Comparison of ENCODE assay signal across 7 mouse cellular contexts in genomic region chr2:167298729-167299705, GRCm38 (mm10). TPM values are rescaled to one million over a fixed set of nuclear protein-coding genes. Genes with fewer than 3 reads are reported as not detected.
A peak's percentile ranks its signal among the peaks of the same experiment; 100 is the strongest.
DNase-seq lines count a peak whose midpoint lies in the region; ATAC-seq and TF ChIP-seq lines count a peak whose summit lies in the region.

No protein-coding gene starts in this region.

- no peaks in the 10 kb centered on the region for H3K9me3 ChIP-seq in forebrain, embryonic 10.5 days
- no peaks in the 10 kb centered on the region for H3K9me3 ChIP-seq in hindbrain, embryonic 12.5 days (replicated peaks)
- no peaks in the 10 kb centered on the region for H3K9me3 ChIP-seq in midbrain, postnatal 0 days (ENCODE audit: low read length)

- TF ChIP-seq CTCF in midbrain, postnatal 0 days (IDR thresholded peaks at IDR 0.05) = no peak

- H3K9ac ChIP-seq in hindbrain, embryonic 12.5 days = no peak overlapping the region
- no peak overlapping the region for H3K9ac ChIP-seq in midbrain, postnatal 0 days (replicated peaks; ENCODE audit: low read length, poor library complexity, severe bottlenecking)

- H3K27me3 ChIP-seq in forebrain, embryonic 10.5 days (ENCODE audit: poor library complexity, severe bottlenecking) = no peaks in the 10 kb centered on the region
- no peaks in the 10 kb centered on the region for H3K27me3 ChIP-seq in hindbrain, embryonic 12.5 days
- no peaks in the 10 kb centered on the region for H3K27me3 ChIP-seq in midbrain, postnatal 0 days (ENCODE audit: insufficient read depth, low read length)

- peak overlapping the region; percentile 74 for H3K27ac ChIP-seq in forebrain, embryonic 10.5 days
- peak overlapping the region; percentile 68 for H3K27ac ChIP-seq in hindbrain, embryonic 12.5 days
- H3K27ac ChIP-seq in midbrain, postnatal 0 days (ENCODE audit: low read depth, low read length) = 0 out of 2 replicates have a peak overlapping the region, but pooled peaks have one; percentile 18

- DNase-seq in Muller cell, postnatal 12 days (ENCODE audit: inconsistent ontology term) = peak; percentile 46
- DNase-seq in adrenal gland, adult 18-20 months (ENCODE audit: low spot score in 2 of 2) = peak; percentile 26 to 27
- no peak for DNase-seq in forebrain, embryonic 10.5 days (ENCODE audit: extremely low spot score, low spot score)
- DNase-seq in layer of hippocampus, postnatal 36 days = peak; percentile 62 to 67
- DNase-seq in midbrain, postnatal 0 days (ENCODE audit: low spot score) = peak; percentile 62
- DNase-seq in thymus, postnatal 4 days = peak; percentile 66

- H3K4me2 ChIP-seq in hindbrain, embryonic 12.5 days (replicated peaks) = no peak overlapping the region
- H3K4me2 ChIP-seq in midbrain, postnatal 0 days (ENCODE audit: low read depth, low read length, poor library complexity, severe bottlenecking) = no peak overlapping the region

- peak; percentile 62 for ATAC-seq in hindbrain, embryonic 12.5 days (ENCODE audit: low FRiP score)
- no peak for ATAC-seq in midbrain, postnatal 0 days (ENCODE audit: low FRiP score)

- peaks cover 49% of the 10 kb centered on the region for H3K36me3 ChIP-seq in forebrain, embryonic 10.5 days (replicated peaks)
- H3K36me3 ChIP-seq in hindbrain, embryonic 12.5 days = peaks cover 16% of the 10 kb centered on the region
- peaks cover 43% of the 10 kb centered on the region for H3K36me3 ChIP-seq in midbrain, postnatal 0 days (ENCODE audit: insufficient read depth, low read length)

- peaks cover 41% of the 10 kb centered on the region for H3K4me1 ChIP-seq in forebrain, embryonic 10.5 days
- peaks cover 25% of the 10 kb centered on the region for H3K4me1 ChIP-seq in hindbrain, embryonic 12.5 days
- H3K4me1 ChIP-seq in midbrain, postnatal 0 days (ENCODE audit: insufficient read depth, low read length) = no peaks in the 10 kb centered on the region

- H3K4me3 ChIP-seq in forebrain, embryonic 10.5 days = no peak overlapping the region
- no peak overlapping the region for H3K4me3 ChIP-seq in hindbrain, embryonic 12.5 days
- H3K4me3 ChIP-seq in midbrain, postnatal 0 days (ENCODE audit: low read depth, low read length) = no peak overlapping the region

- 87% methylated on average over 27 of the region's 27 CpGs for WGBS in forebrain, embryonic 10.5 days
- WGBS in hindbrain, embryonic 12.5 days = 57% methylated on average over 27 of the region's 27 CpGs
- 82% methylated on average over 27 of the region's 27 CpGs for WGBS in midbrain, postnatal 0 days

RNA-seq across cellular contexts. Expression of gene B4galt5, which starts 50.0 kb away (rescaled TPM):
- 100 to 1,000 TPM in 1 of 2 experiments, 10 to 100 TPM in 1; 74.7 to 123 TPM for total RNA-seq in adrenal gland, adult 18-20 months (2021)
- polyA plus RNA-seq in forebrain, embryonic 10.5 days (2016; fragmentation: Nextera tagmentation; extraction: Ambion mirVana) = 6.0 and 7.3 TPM in 2 replicates
- 19.3 and 20.2 TPM in 2 replicates for polyA plus RNA-seq in hindbrain, embryonic 12.5 days (2016; fragmentation: Nextera tagmentation; extraction: Ambion mirVana)
- total RNA-seq in layer of hippocampus, postnatal 36 days (2021) = 10 to 100 TPM; 44.2 to 49.7 TPM
- total RNA-seq in midbrain, postnatal 0 days (2014; rRNA removed) = 64.1 and 88.3 TPM in 2 replicates
- 29.1 and 35.6 TPM in 2 replicates for polyA plus RNA-seq in midbrain, postnatal 0 days (2015; fragmentation: Nextera tagmentation; extraction: Ambion mirVana)

RNA-seq across cellular contexts. Expression of gene Ptgis, which starts 58.6 kb away (rescaled TPM):
- 10 to 100 TPM; 19.3 to 31.8 TPM for total RNA-seq in adrenal gland, adult 18-20 months (2021)
- polyA plus RNA-seq in forebrain, embryonic 10.5 days (2016; fragmentation: Nextera tagmentation; extraction: Ambion mirVana) = 13.5 and 13.7 TPM in 2 replicates
- 9.1 and 13.0 TPM in 2 replicates for polyA plus RNA-seq in hindbrain, embryonic 12.5 days (2016; fragmentation: Nextera tagmentation; extraction: Ambion mirVana)
- 1 to 10 TPM in 1 of 2 experiments, under 1 TPM in 1; 0.52 to 1.1 TPM for total RNA-seq in layer of hippocampus, postnatal 36 days (2021)
- 4.3 and 6.1 TPM in 2 replicates for total RNA-seq in midbrain, postnatal 0 days (2014; rRNA removed)
- polyA plus RNA-seq in midbrain, postnatal 0 days (2015; fragmentation: Nextera tagmentation; extraction: Ambion mirVana) = 3.9 and 4.7 TPM in 2 replicates

Comparison
In these comparisons a context has a peak if more than half of its experiments do, and no peak if none do; other contexts are left out.
1. H3K27ac ChIP-seq: peak in every context shown above with its lines; median percentile 74 in forebrain, embryonic 10.5 days; 68 in hindbrain, embryonic 12.5 days; 18 in midbrain, postnatal 0 days.